Mouse (Mus musculus): ENCODE results near the gene Cep112.

DNA sequence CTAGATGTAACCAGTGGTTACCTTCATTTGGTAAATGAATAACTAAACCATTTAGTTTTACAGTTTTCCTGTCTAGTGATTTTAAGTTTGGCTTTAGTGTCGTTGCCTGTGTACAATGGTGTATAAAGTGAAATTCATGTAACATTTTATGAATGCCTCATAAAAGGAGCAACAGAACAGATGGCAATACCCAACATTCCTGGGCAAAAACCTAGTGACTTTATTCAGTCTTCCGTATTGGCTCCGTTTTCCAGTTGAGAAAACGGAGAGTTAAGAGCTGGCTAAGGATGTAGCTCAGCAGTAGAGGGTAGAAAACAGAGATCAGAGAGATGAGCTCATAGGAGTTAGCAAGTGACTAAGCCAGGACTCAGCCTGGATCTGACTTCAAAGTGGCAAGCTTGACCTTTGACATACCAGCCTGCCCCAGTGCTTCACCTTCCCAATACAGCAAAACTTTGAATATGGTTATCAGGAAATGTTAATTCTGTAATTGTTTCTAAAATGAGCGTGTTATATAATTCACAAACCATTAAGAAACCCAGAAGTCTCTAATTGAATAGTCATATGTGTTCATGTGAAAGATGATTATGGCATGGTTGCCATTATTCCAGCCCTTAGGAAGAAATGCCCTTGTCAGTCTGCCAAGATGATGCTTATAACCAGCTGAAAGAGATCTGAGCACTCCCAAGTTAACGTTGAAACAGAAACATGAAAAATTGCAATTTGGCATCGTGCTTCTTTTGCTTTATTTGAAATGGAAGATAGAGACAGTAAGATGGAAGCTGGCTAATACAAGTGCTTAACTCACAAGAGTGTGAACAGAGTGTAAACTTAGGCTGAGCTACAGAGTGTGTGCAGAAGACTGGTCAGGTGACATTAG is 328.6 kb downstream of the Cep112 start:
- TF ChIP-seq CTCF (IDR thresholded peaks at IDR 0.05; ENCODE audit: control insufficient read depth, insufficient read depth, insufficient read length) = no peak
- TF ChIP-seq FOSL1 (IDR thresholded peaks at IDR 0.05; ENCODE audit: insufficient read depth, low read length, poor library complexity, severe bottlenecking) = no peak
- TF ChIP-seq USF1 (IDR thresholded peaks at IDR 0.05; ENCODE audit: low read depth) = no peak
- TF ChIP-seq MAX (IDR thresholded peaks at IDR 0.05) = no peak
- TF ChIP-seq MYOD1 (IDR thresholded peaks at IDR 0.05; ENCODE audit: control insufficient read depth, insufficient read length, low read depth) = no peak
